Mouse (Mus musculus) small intestine, adult 2 months (tissue): ENCODE results near the gene Mgat2. TPM values are rescaled to one million over a fixed set of nuclear protein-coding genes. Genes with fewer than 3 reads are reported as not detected.

Experiments used
- H3K27ac ChIP-seq: fragments of 200-500 bp; 2 replicates; pipeline ENCODE4 v1.5.1; 2012; ENCODE audit warnings: low read depth, low read length, control low read depth, inconsistent platforms; ENCODE audit not compliant: insufficient read depth
- H3K27me3 ChIP-seq: fragments of 200-500 bp; 2 replicates; pipeline ENCODE4 v1.6.1; 2012; ENCODE audit warnings: mild to moderate bottlenecking, moderate library complexity, low read length, inconsistent platforms; ENCODE audit not compliant: control insufficient read depth, insufficient read depth
- H3K36me3 ChIP-seq: fragments of 200-500 bp; 2 replicates; pipeline ENCODE4 v1.6.1; 2012; ENCODE audit warnings: mild to moderate bottlenecking, low read length, control low read depth, inconsistent platforms; ENCODE audit not compliant: control insufficient read depth, insufficient read depth
- H3K4me1 ChIP-seq: fragments of 200-500 bp; 2 replicates; pipeline ENCODE4 v1.6.1; 2012; ENCODE audit warnings: low read length, inconsistent platforms, mixed read lengths; ENCODE audit not compliant: control insufficient read depth, insufficient read depth, insufficient read length
- H3K4me3 ChIP-seq: fragments of 200-500 bp; 2 replicates; pipeline ENCODE4 v1.5.1; 2012; ENCODE audit warnings: low read depth, mild to moderate bottlenecking, control low read depth, inconsistent platforms, low read length, moderate library complexity
- CTCF ChIP-seq: fragments of 200-500 bp; IDR thresholded peaks from 2 replicates; pipeline ENCODE4 v1.5.1; 2012; ENCODE audit warnings: low read depth, mild to moderate bottlenecking, control low read depth, inconsistent platforms, low read length, moderate library complexity, mixed read lengths; ENCODE audit not compliant: insufficient replicate concordance, insufficient read length; ENCODE audit errors: extremely low read depth
- POLR2A ChIP-seq: fragments of 200-500 bp; IDR thresholded peaks from 2 replicates; pipeline ENCODE4 v1.6.1; 2012; ENCODE audit warnings: low read depth, mild to moderate bottlenecking, control low read depth, inconsistent platforms, low read length, moderate library complexity
- WGBS: fragments of 180-500 bp; shearing (Covaris S2); methylation state at CpG from one replicate; pipeline ENCODE4 v1.1.7; 2018; 5-methylcytosine and 5-hydroxymethylcytosine counted together
- polyA plus RNA-seq: library from polyadenylated mRNA; depleted of rRNA; stranded (reverse); fragments of >200 nt; gene quantifications from 2 replicates; pipeline ENCODE4 v1.2.3, GENCODE M21; 2012; rRNA removed

Gene Mgat2
- polyA plus RNA-seq: 19.1 and 20.6 TPM in 2 replicates

DNA sequence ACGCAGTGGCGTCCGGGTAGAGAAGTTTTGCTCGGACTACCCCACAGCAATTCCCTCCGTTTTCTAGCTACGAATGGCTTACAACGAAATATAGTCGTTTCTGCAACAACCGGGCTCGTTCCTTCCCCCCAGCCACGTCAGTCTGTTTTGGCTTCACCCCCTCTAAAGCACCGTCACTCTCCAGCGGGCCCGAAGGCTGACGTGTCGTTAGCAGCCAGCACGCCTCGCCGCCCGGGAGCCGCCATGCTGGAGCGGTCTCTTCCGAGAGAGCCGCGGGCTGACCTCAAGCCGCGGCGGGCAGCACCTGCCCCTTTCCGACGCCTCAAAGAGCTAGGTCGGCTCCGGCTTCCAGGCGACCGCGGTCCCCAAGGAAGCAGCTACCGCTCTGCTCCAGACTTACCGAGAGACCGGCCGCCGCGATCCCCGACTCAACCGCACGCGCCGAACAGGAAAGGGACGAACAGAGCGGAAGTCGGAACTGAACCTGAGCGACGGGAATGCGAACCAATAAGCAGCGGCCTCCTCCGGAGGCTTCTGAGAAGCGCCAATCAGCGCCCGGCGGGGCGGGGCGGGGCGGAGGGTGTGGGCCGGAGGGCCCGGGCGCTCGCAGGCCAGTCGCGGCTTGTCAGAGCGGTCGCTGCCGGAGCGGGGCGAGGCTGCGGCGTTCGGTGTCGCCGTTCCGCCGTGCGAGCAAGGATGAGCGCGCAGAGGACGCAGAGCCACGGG is at the start of gene Mgat2, which contains the start of gene Rpl36al:
Mgat2 (plus strand) TSS at position 575 of the 726 bp plus-strand sequence.
Rpl36al (minus strand) TSS at position 501 of the 726 bp plus-strand sequence.
- H3K36me3 ChIP-seq: peaks cover 8% of the 10 kb centered on the region
- H3K27ac ChIP-seq: peak within 1 kb of the TSS; percentile 73
- peak within 1 kb of the TSS; percentile 84 for H3K4me3 ChIP-seq
- H3K4me1 ChIP-seq: peaks cover 10% of the 10 kb centered on the region; the same call in 1 of the 2 replicates
- under 1% methylated on average over 84 of the region's 84 CpGs for WGBS
- no peak for TF ChIP-seq CTCF
- TF ChIP-seq POLR2A: peak; percentile 99
- no peaks in the 10 kb centered on the region for H3K27me3 ChIP-seq

DNA sequence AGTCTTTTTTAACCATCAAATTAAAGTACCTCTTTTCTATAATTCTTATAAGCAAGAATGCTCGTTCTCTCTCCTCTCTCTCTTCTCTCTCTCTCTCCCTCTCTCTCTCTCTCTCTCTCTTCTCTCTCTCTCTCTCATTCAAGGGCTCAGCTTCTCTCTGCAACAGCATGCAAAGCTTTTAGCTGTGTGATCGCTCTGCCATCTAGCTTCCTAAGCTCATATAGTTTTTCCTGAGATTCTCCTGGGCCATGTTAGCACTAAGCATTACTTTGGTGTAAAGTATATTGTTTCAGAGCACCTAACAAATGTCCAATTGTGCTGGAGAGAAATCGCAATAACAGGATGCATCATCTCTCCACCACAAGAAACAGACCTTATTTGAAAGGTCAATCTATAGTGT is 44.8 kb upstream of the Mgat2 start:
- Histone ChIP-seq H3K27me3 (no peaks in the 10 kb centered on the region), H3K4me3 (no peak overlapping the region), H3K36me3 (no peaks in the 10 kb centered on the region), H3K4me1 (no peaks in the 10 kb centered on the region), H3K27ac (no peak overlapping the region)
- WGBS: 89% methylated on average over 3 of the region's 3 CpGs
- TF ChIP-seq CTCF (no peak), POLR2A (no peak)

DNA sequence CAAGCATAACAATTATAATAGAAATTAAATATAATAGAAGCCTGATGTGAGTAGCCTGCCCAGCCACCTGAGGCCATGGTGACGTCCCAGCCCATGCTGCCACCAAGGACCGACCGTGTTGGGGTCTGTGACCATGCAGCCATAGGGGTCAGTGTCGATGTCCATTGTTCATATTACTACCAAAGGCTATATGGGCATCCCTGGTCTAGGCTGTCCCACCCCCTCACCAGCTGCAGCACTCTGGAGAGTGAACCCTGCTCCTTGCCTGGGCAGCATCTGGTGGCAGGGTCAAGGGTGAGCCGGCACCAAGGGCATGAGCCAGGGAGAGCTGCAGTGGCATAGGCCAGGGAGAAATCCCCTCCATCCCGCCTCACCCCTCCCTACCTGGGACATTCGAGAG is 44.1 kb upstream of the Mgat2 start:
- H3K4me1 ChIP-seq: no peaks in the 10 kb centered on the region
- WGBS: 85% methylated on average over 7 of the region's 7 CpGs

DNA sequence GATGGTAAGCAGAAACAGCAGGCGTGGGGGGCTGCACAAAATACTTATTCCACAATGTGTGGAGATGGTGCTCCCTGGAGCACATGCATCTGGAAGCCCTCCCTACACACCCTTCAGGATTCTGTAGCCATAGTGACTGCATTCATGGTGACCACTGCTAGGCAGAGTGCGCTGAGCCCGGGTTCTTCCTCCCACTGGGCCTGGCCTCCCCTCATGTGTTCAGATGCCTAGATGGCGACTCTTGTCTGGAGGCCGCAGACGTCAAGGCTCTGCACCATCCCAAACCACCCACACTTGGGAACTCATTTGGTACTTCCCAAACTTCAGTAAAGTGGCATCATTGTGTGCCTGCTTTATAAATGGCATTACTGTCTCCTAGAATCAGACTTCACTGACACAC is 40.5 kb upstream of the Mgat2 start:
- 83% methylated on average over 6 of the region's 6 CpGs for WGBS

More for the DNA sequence above, 44.1 kb upstream of the Mgat2 start:
- H3K27ac ChIP-seq: no peak overlapping the region
- no peaks in the 10 kb centered on the region for H3K27me3 ChIP-seq
- H3K4me3 ChIP-seq: no peak overlapping the region
- TF ChIP-seq POLR2A (no peak), CTCF (no peak)
- H3K36me3 ChIP-seq: no peaks in the 10 kb centered on the region

DNA sequence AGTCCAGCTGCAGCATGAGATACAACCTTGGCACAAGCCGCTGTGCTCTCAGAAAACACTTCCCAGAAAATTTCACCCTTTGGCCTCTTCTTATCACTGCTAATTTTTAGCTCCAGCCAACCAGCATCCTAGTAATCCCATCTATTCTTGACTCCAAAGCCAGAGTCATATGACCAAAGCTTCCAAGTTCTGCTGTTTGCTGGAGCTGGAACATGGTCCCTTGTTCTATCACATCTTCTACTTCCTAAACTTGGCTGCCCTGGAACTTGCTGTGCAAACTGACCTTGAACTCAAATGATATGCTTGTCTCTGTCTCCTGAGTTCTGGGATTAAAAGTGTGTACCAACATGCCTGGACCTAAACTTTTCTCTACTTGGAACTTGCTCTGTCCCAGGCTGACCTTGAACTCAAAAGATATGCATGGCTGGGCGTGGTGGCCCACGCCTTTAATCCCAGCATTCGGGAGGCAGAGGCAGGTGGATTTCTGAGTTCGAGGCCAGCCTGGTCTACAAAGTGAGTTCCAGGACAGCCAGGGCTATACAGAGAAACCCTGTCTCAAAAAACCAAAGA is 36.7 kb upstream of the Mgat2 start:
- no peak for TF ChIP-seq POLR2A
- TF ChIP-seq CTCF: no peak
- no peak overlapping the region for H3K4me3 ChIP-seq
- H3K36me3 ChIP-seq: no peaks in the 10 kb centered on the region
- WGBS: 70% methylated on average over 5 of the region's 5 CpGs
- H3K27ac ChIP-seq: no peak overlapping the region
- H3K27me3 ChIP-seq: no peaks in the 10 kb centered on the region; the same call in 1 of the 2 replicates
- no peaks in the 10 kb centered on the region for H3K4me1 ChIP-seq

More for the DNA sequence above, 40.5 kb upstream of the Mgat2 start:
- H3K4me3 ChIP-seq: no peak overlapping the region
- no peaks in the 10 kb centered on the region for H3K4me1 ChIP-seq
- no peaks in the 10 kb centered on the region for H3K36me3 ChIP-seq
- no peaks in the 10 kb centered on the region for H3K27me3 ChIP-seq
- no peak overlapping the region for H3K27ac ChIP-seq
- TF ChIP-seq CTCF (no peak), POLR2A (no peak)

DNA sequence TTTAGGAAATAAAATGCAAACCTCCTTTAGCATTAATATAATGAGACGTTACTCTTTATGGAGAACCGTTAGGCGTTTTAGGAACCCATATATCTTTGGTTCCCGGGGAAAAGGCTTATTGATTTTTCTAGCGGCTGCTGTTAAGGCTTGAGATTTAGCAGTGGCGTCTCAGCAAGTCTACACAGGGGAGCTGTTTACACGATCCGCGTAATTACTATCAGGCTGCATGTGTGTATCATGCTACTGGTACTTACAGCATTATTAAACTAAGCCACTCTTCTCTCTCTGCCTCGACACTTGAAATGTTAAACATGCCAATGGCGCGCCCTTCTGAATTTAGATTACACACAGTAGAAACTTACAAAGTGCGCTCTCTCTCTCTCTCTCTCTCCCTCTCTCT is 33.9 kb upstream of the Mgat2 start:
- 38% methylated on average over 13 of the region's 13 CpGs for WGBS
- Histone ChIP-seq H3K27ac (no peak overlapping the region), H3K36me3 (no peaks in the 10 kb centered on the region), H3K4me1 (no peaks in the 10 kb centered on the region), H3K27me3 (no peaks in the 10 kb centered on the region; the same call in 1 of the 2 replicates), H3K4me3 (no peak overlapping the region)
- TF ChIP-seq POLR2A (no peak), CTCF (no peak)

DNA sequence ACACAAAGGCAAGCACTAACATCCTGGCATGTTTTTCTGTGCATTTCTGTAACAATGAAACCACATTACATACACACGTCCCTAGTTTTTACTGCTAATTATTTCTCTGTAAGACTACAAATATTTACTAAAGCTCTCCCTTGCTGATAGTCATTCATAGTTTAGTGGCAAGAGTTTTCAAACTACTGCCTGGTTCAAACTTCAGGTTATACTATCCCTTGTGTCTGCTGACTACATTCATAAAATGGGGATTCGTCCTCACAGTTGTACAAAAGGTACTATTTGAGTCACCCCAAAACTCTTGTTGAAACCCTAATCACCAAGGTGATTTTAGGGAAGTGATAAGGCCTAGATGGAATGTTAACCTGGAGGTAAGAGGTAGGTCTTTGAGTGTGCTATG is 28.0 kb upstream of the Mgat2 start:
- no peaks in the 10 kb centered on the region; the same call in 1 of the 2 replicates for H3K4me1 ChIP-seq
- WGBS: 69% methylated on average over 2 of the region's 2 CpGs
- TF ChIP-seq POLR2A: no peak
- TF ChIP-seq CTCF: no peak
- no peak overlapping the region for H3K4me3 ChIP-seq
- no peaks in the 10 kb centered on the region for H3K27me3 ChIP-seq
- H3K27ac ChIP-seq: no peak overlapping the region
- H3K36me3 ChIP-seq: peaks cover 12% of the 10 kb centered on the region
